Mouse (Mus musculus): ENCODE results near the gene Slc9a8.
"Not testable (repeated sequence)": the region's sequence is repeated elsewhere in the genome, so short reads cannot be mapped to it uniquely, and the experiment has no call there.

Gene Slc9a8

DNA sequence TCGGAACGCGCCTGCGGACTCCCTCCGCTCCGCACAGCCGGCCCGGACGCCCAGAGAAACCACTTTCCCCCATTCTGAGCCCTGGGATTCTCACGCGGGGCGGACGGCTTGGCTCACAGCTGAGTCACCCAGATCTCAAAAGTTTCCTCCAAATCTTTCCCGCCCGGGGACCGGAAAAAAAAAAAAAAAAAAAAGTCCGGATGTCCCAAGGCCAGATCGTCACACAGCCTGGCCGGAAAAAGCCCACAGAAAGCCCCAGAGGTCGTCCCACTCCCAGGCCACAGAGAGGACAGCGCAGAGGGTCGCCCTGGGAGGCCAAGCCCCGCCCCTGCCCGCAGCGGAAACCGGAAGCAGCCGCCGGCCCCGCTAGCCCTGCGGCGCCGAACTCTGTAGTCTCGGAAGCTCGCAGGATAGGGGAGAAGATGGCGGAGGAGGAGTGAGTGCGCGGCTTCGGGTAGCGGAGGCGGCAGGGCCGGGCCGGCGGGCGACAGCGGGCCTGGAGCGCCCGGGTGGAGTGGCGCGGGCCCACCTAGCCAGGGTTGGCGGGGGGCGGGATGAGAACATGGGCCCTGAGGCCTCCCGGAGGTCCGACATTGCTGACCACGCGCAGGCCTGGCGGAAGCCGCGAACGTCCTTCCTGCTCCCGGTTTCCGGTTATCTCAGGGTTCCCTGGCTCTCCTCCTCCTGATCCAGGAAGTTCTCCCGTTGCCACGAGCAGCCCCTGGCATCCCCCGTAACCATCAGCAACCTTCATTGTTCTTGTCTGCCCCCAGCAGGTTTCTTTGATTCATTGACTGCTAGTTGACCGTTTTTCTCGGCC is at the start of gene Slc9a8:
Slc9a8 (plus strand) TSS at position 383 of the 820 bp plus-strand sequence.
- peak; percentile 94 to 95 for DNase-seq

DNA sequence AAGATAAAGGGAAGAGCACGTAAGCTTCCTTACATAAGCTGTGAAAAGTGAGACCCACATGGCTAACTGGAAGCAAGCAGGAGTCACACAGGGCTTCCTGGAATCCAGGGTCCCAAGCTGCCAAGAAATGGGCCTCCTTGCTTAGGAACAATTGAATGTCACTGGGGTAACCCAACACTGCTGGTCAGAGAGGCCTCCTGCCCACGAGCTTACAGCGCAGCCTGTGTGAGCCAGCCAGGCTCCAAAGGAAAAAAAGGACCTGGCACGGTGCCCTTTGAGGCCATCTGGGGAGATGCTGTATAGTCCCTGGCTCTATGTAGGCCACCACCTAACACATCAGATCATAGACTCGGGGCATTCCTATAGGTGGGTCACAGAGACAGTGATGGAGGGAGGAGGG is 48.2 kb upstream of the Slc9a8 start:
- no peak for DNase-seq

DNA sequence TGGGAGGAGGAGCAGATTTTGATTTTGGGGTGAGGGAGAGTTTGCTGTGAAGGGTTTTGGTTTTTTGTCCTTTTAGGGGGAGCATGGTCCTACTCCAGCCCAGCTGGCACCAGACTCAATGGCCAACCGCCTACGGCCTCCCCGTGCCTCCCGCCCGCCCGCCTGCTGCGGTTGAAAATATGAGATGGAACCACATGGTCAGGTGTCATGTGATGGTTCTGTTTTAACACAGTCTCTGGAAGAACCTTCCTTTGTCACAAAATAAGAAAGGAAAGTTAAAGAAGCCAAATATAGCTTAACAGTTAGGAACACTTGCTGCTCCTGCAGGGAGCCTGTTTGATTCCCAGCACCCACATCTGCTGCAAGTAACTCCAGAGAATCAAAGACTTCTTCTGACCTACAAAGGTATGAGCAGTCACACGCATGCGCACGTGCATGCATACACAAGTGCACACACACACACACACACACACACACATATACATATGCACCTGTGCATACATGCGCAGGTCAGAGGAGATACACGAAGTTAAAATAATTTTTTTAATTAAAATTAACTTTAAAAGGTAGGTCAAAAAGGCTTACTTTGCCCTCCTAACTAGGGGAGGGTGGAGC is 47.2 kb upstream of the Slc9a8 start:
- no peak for DNase-seq

DNA sequence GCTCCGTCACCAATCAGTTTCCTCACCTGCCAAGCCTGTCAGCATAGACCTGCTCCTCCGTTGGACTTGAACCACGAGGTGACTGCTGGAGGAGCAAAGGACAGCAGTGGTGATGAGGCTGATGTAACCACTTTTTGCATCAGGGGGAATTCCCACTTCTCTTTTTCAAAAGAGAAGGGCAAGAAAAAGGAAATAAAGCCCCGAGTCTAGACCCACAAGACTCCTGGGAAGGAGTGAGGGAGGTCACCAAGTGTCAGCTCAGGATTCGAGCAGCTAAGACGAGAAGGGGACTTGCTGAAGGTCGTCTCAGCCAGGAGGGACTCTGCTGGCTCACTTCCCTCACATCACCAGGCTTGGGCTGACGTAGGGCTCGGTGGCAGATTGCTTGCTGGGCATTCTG is 46.4 kb upstream of the Slc9a8 start:
- no peak for DNase-seq

DNA sequence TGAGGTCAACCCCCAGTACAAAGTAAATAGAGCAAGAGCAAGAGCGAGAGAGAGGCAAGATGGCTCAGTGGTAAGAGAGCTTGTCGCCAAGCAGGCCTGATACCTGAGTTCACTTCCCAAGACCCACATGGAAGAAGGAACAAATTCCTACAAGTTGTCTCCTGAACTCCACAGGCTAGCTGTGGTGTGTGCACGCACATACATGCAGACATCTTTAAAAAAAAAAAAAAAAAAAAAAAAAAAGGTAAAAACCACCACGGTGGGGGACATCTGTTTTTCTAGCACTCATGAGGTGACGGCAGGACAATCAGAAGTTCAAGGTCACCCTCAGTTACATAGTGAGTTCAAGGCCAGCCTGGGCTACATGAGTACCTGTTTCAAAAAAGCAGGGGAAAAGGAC is 45.8 kb upstream of the Slc9a8 start:
- DNase-seq = no peak

DNA sequence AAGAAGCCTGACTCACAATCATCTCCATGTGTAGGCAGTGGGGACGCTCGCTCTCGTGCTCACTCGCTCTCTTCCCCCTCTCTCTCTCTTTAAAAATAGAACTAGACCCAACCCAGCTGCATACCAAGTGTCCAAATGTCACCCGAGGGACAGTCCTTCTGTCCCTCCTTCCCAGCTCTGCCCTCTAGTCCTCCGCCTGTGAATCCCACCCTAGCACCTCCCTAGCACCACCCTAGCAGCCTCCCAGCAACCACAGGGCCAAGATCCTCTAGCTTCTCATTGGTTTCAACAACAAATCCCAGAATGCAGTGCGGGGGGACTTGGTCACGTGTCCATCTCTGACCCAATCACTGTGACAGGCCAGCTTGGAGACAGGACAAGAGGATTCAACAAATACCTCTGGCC is 45.4 kb upstream of the Slc9a8 start:
- no peak for DNase-seq

DNA sequence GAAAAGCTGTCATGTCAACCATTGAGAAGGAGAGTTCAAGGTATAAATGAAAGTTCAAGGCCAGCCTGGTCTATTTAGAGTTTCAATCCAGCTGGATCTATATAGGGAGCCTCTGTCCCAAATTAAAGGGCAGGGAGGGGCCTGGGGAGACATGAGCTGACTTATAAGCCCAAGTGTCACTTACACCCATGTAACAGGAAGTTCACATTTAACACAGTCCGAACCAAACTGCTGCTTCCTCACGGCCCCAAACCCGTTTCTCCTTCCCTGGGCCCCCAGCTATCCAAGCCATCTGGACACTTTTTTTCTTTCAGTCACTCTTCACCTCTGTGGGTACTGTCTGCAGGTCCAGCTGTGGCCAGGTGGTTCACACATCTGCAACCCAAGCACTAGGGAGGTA is 43.8 kb upstream of the Slc9a8 start:
- DNase-seq = no peak

DNA sequence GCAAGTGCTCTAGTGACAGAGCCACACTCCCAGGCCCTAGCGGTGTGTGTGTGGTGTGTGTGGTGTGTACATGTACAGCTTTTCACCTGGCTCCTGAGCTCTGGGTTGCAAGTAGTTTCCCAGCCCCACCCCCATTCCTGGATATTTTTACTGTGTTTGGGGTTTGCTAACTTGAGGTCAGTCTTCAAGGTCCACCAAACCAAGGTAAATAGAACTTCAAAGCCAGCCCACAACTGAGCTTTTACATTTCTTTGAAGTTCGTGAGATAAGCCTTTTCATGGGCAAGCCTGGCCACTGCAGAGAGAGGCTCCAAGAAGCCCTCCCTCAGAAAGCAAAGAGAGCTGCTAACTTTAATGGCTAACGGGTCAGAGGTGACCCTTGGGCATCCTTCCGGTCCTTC is 42.5 kb upstream of the Slc9a8 start:
- no peak for DNase-seq

DNA sequence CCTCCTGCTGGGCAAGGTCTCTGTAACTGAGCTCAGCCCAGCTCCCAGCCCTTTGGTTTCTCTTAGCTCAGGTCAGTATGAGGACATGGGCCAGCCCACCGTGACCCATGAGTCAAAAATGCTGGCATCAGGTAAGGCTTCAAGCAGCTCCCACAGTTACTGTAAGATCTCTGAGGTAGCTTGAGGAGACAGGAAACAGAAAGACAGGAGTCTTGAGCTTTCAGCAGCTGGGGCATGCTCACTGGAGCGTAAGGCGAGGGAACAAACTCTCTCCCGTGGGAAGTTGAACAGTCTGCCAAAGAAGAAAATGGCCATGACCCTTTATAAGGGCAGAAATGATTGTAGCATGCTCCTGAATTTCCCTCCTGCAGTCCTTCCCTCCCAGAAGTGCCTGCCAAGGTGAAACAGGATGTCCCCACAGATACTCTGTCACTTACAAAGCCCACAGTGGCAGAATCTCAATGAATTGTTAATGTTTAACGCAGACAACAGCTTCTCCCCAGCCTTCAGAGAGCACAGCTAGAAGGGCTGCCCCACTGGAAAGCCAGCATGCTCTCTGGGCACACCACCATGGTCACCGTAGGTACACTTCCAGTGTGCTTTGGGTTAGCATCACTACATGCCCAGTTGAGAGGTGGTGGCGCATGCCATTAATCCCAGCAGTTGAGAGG is 40.8 kb upstream of the Slc9a8 start:
- DNase-seq = peak; percentile 75 to 81

DNA sequence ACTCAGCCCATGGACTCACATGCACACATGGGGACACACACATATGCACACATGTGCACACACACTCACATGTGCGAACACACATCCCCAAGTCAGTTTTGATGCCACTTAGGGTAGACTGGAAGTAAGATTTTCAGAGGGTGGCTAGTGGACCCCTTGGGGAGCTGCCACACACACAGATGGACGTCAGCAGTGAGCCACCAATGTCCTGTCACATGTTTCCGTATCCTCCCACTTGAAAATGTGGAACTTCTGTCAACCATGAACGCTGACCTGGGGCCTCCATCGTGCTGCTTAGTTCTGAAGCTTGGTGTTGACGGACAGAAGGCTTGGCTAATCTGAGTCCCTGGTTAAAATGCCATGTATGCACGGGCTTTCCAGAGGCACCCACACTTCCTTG is 39.9 kb upstream of the Slc9a8 start:
- DNase-seq = no peak

DNA sequence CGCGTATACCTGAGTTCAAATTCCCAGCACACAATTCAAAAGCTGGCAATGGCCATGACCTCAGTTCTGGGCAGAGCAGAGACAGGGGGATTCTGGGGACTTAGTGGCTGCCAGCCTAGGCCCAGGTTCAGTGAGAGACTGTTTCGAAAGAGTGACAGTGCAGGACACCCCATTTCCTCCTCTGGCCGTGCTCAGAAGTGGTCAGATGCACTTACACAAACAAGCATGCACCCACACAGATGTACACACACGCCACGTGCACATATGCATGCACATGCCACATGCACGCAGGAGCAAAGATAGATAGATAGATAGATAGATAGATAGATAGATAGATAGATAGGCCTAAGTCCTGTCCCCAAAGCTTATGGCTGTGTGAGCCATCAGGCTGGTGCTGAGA is 39.1 kb upstream of the Slc9a8 start:
- DNase-seq = no peak

DNA sequence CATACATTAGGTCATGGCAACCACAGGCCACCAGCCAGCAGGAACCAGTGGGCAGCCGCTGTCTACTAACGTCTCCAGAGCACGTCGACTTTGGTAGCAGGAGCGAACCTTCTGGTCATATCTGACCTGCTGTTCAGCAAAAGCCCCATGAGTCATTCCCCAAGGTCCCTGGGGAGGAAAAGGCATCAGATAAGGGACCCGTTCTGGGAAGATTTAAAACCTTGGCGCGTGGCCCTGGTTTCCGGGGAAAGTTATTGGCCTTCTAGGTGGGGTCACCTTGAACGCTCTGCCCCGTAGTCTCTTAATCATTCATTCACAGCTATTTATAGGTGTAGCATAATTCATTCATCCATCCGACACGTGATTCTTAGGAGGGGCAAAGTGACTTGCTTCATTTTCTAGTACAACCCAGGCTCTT is 37.8 kb upstream of the Slc9a8 start:
- peak; percentile 90 to 93 for DNase-seq

DNA sequence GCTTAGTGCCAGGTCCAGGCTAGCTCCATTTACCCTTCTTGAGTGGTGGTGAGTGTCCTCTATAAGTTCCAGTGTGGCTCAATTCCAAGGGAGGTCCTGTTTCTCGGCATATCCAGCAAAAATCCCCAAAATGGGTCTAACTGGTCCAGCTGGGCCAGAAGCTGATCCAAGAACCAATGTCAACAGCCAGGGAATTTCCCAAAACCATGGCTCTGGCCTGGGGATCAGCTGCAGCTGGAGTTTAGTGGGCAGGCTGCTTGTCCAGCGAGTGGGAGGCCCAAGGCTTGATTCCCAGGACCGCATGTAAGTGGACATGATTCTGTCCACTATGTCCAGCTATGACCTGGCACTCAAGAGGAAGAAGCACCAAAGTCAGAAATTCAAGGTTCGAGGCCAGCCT is 35.1 kb upstream of the Slc9a8 start:
- DNase-seq = no peak

DNA sequence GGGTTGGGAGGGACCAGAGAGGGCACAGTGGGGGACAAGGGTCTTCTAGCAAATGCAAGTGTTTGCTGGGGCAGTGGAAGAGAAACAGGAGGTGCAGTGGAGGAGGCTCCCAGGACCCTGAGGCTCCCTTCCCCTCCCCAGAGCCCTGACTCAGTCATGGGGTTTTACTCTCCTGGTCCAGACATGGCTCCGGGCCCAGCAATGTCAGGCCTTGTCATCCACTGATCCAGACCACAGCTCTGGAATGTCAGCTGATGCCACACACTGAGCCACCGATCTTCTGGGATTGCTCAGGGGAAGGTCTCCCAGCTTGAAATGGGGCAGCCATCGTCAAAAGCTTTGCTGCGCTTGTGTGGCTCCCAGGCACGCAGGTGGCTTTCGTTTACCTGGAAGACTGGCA is 34.5 kb upstream of the Slc9a8 start:
- no peak for DNase-seq

DNA sequence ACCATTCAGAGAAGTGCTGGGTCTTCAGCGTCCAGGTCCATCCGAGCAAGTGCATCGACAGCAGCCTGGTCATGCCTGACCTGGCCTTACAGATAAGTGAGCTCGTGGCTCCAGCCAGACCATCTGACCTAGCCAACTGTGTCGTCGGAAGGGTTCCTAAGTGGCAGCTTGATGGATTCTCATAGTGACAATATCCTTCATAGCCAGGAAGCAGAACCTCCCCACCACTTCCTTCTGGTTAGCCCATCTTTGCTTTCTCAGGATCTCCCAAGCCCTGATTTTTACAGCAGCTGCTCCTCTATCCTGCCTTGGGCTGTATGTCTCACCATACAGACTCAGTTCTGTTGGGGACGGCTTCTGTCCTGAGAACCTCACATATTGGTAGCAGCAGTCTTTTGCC is 27.1 kb upstream of the Slc9a8 start:
- no peak for DNase-seq

DNA sequence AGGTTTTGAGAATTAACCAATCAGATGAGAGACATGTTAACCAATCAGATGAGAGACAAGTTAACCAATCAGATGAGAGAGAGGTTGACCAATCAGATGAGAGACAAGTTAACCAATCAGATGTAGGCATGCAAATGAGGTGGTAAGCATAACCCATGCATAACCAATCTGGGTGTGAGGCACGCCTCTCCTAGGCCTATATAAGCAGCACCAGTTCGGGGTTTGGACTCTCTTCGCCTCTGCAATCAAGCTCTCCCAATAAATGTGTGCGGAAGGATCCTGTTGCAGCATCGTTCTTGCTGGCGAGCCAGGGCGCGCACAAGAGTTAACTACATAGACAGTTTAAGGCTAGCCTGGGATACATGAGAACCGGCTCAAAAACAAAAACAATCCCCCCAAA is 25.1 kb upstream of the Slc9a8 start:
- not testable (repeated sequence) for DNase-seq

DNA sequence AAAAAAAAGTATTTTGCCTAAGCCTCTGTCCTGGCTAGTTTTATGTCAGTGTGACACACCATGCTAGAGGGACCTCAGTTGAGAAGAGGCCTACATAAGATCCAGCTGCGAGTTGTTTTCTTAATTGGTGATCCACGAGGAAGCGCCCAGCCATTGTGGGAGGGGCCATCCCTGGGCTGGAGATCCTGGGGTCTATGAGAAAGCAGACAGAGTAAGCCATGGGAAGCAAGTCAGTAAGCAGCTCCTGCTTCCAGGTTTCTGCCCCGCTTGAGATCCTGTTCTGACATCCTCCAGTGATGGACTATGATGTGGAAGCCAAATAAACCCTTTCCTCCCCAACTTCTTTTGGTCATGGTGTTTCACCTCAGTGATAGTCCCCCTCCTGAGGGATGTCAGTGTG is 22.5 kb upstream of the Slc9a8 start:
- DNase-seq = no peak

DNA sequence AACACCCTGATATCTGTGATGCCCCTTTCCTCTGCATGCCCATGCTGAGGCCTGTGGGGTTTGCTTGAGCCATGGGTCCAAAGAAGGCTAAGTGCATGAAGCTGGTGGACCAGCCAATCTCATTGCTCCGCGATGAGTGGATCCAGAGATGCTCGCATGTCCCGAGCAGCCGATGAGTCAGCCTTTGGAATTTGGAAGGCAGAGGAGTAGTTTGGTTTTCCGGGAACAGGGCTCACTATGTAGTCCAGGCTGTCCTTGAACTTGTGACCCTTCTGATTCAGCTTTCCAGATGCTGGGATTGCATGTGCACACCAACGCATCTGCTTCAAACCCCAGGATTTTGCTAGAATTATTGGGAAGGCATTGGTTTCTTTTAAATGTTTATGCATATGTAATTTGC is 21.9 kb upstream of the Slc9a8 start:
- no peak for DNase-seq

DNA sequence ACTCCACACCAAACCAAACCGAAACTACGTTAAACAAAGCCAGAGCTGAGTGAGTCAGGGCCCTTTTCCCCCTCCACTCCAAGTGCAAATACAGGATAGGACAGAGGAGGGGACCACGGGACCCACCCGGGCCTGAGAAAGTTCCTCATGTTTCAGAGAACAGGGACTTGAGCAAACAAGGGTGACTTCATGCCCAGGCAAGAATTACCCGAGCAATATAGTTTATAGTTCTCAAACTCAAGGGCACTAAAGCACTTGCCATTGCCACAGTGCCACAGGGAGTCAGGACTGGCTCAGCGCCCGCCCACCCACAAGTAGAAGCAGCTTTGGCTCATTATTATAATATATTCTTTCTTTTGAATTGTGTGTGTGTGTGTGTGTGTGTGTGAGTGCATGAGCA is 18.4 kb upstream of the Slc9a8 start:
- DNase-seq = no peak

DNA sequence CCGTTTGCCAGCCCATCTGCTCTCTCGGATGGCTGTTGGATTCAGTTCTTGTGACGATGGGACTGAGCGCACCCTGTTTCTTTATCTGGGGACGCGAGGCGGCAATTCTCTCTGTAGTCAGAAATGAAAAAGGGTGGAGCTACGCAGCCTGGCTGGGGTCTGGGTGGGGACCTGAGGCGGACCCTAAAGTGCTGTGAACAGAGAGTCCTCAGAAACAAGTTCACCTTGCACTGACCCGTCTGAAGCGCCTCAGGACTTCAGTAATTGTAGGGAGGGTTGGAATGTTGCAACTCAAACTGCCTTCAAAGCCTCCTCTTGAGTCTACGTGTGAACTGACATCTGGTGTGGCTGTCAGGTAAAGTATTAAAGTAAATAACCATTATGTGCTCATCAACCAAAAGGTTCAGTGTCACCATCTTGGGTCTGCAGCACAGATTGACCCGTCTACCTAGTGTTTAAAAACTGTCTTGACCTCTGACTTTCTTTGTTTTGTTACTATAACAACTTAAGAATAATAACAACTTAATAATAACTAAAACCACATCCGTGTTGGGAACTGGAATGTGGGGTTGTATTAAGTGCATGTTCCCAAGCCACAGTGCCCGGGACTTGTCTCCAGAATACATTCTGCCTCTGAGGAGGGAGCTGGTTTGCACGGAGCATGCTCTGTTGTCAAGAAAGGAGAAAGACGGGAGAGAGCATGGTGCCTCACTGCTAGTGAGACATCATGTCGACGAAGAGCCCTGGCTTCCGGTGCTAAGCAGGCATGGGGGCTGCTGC is 16.2 kb upstream of the Slc9a8 start:
- DNase-seq = no peak

DNA sequence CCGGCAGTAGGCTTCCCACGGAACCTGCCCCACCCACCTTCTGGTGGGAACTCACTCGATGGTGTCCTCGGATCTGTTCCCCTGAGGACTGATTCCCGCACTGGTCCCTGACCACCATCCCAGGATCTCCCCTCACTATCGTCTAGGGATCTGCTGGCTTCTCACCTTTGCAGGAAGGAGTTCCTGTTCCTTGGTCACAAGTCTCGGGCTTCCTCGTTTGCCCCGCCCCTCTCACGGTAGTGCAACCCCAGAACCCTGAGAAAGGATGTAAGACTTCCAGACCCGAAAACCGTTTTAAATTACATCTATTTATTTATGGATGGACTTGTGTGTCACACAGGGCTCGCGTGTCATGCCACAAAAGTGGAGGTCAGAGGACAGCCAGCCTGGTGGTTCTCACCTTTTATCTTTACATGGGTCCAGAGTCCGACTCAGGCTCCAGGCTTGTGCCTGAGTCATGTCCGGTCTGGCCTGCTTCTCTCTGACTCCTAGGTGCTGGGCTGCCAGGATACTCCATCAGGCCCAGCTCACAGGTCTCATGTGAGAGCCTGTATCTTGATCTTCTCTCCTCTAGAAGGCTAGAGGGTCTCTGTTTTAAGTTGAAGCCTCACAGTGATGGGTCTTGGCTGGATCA is 14.1 kb upstream of the Slc9a8 start:
- no peak for DNase-seq

DNA sequence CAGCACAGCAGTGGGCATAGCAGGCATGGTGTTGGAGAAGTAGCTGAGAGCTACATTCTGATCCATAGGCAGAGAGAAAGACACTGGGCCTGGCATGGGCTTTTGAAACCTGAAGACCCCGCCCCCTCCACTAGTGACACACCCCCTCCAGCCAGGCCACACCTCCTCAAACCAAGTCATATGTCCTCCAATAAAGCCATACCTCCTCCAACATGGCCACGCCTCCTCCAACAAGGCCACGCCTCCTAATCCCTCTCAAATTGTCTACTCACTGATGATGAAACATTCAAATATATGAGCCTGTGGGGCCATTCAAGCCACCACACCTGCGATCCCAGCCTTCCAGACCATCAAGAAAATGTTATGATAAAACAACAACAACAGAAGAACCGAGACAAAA is 7.1 kb upstream of the Slc9a8 start:
- DNase-seq = no peak
